Mouse (Mus musculus): ENCODE results near the gene Csf2rb.

- TF ChIP-seq ZC3H11A (IDR thresholded peaks at IDR 0.05; ENCODE audit: low read depth, low read length) (no peak), HCFC1 (IDR thresholded peaks at IDR 0.05; ENCODE audit: low read depth, low read length) (no peak), MEF2A (IDR thresholded peaks at IDR 0.05; ENCODE audit: extremely low read depth, insufficient replicate concordance, low read depth, low read length, poor library complexity, severe bottlenecking) (no peak), ZNF384 (IDR thresholded peaks at IDR 0.05; ENCODE audit: low read depth, low read length) (no peak), CTCF (IDR thresholded peaks at IDR 0.05 in 2 of 3, conservative IDR thresholded peaks at IDR 0.05 in 1 of 3; ENCODE audit: control insufficient read depth in 1 of 3, insufficient read depth in 1 of 3, low read depth in 2 of 3, low read length in 3 of 3, poor library complexity in 1 of 3, severe bottlenecking in 1 of 3) (no peak), POLR2A (IDR thresholded peaks at IDR 0.05; ENCODE audit: control insufficient read depth in 1 of 2, insufficient read depth in 1 of 2, low read depth in 1 of 2, low read length in 2 of 2, poor library complexity in 1 of 2) (no peak), KAT2A (conservative IDR thresholded peaks at IDR 0.05; ENCODE audit: low read depth, low read length) (no peak), MAFK (IDR thresholded peaks at IDR 0.05; ENCODE audit: borderline replicate concordance, low read depth, low read length) (no peak), ELF1 (IDR thresholded peaks at IDR 0.05; ENCODE audit: low read depth, low read length) (no peak)
Observed at GRCm38 (mm10) chr15:78383450-78384219, 58.1 kb downstream of the Csf2rb start.

Data from MEL (cell line).